Comparison of ENCODE assay signal across 21 mouse cellular contexts in genomic region chr1:152416306-152416904, GRCm38 (mm10). TPM values are rescaled to one million over a fixed set of nuclear protein-coding genes. Genes with fewer than 3 reads are reported as not detected.
DNase-seq lines count a peak whose midpoint lies in the region; ATAC-seq and TF ChIP-seq lines count a peak whose summit lies in the region.
"Had no signal": no experiment of that assay in that cellular context is flagged by ENCODE, and none has a peak within 500 bp of the region (broad histone marks: within the 10 kb centered on the region; RNA-seq: fewer than 3 reads in every experiment).

No protein-coding gene starts in this region.

- no peak for ATAC-seq in intestine, embryonic 14.5 days (replicated peaks; ENCODE audit: low FRiP score, low TSS enrichment, low read depth)
- no peak for ATAC-seq in intestine, embryonic 16.5 days
- ATAC-seq in lung, postnatal 0 days, result peak; percentile 78
- ATAC-seq in monocyte, adult 5-6 weeks (replicated peaks; ENCODE audit: insufficient number of reproducible peaks, low FRiP score, low TSS enrichment, poor library complexity, severe bottlenecking), result no peak
- ATAC-seq: forebrain, postnatal 0 days; midbrain, embryonic 13.5 days had no signal

- H3K9me3 ChIP-seq in intestine, embryonic 14.5 days (ENCODE audit: control insufficient read depth, low read length), result no peaks in the 10 kb centered on the region
- no peaks in the 10 kb centered on the region for H3K9me3 ChIP-seq in intestine, embryonic 16.5 days (ENCODE audit: control insufficient read depth, low read length)
- no peaks in the 10 kb centered on the region for H3K9me3 ChIP-seq in lung, postnatal 0 days (ENCODE audit: low read length)
- H3K9me3 ChIP-seq: hindbrain, embryonic 13.5 days; megakaryocyte, embryonic 14.5 days; midbrain, embryonic 13.5 days had no signal

- no peaks in the 10 kb centered on the region for H3K27me3 ChIP-seq in intestine, embryonic 14.5 days (replicated peaks; ENCODE audit: control insufficient read depth, insufficient read depth, low read length)
- no peaks in the 10 kb centered on the region for H3K27me3 ChIP-seq in intestine, embryonic 16.5 days (replicated peaks; ENCODE audit: control insufficient read depth, insufficient read depth, low read length)
- no peaks in the 10 kb centered on the region for H3K27me3 ChIP-seq in lung, postnatal 0 days (replicated peaks; ENCODE audit: insufficient read depth, low read length)
- H3K27me3 ChIP-seq: hindbrain, embryonic 13.5 days; midbrain, embryonic 13.5 days had no signal

- H3K4me2 ChIP-seq in intestine, embryonic 14.5 days (ENCODE audit: low read length), result no peak overlapping the region
- no peak overlapping the region for H3K4me2 ChIP-seq in intestine, embryonic 16.5 days (ENCODE audit: low read depth, low read length)
- no peak overlapping the region for H3K4me2 ChIP-seq in lung, postnatal 0 days (replicated peaks; ENCODE audit: low read depth, low read length)
- H3K4me2 ChIP-seq: hindbrain, embryonic 13.5 days; midbrain, embryonic 13.5 days had no signal

- no peak for TF ChIP-seq CTCF in lung, postnatal 0 days (IDR thresholded peaks at IDR 0.05)

- 50% methylated on average over 13 of the region's 13 CpGs for WGBS in intestine, embryonic 14.5 days
- WGBS in intestine, embryonic 16.5 days, result 61% methylated on average over 13 of the region's 13 CpGs
- 58% methylated on average over 13 of the region's 13 CpGs for WGBS in lung, postnatal 0 days

- peak; percentile 55 for DNase-seq in intestine, embryonic 14.5 days (ENCODE audit: low spot score)
- DNase-seq in kidney, postnatal 10 days, result peak; percentile 54
- no peak for DNase-seq in kidney, adult 9 months
- peak; percentile 86 for DNase-seq in lung, postnatal 0 days (ENCODE audit: low spot score)
- peak; percentile 28 for DNase-seq in lung, postnatal 14 days
- no peak for DNase-seq in thymus, postnatal 25 days
- DNase-seq: adrenal gland, adult 8-10 months; cerebellum, adult 11-12 months; cerebellum, postnatal 14 days; forebrain, postnatal 0 days; gastrocnemius, postnatal 14 days; heart, postnatal 14 days; layer of hippocampus, postnatal 36 days had no signal

- no peaks in the 10 kb centered on the region for H3K36me3 ChIP-seq in intestine, embryonic 14.5 days (ENCODE audit: control insufficient read depth, insufficient read depth, low read length)
- H3K36me3 ChIP-seq in intestine, embryonic 16.5 days (ENCODE audit: control insufficient read depth, insufficient read depth, low read length), result no peaks in the 10 kb centered on the region
- H3K36me3 ChIP-seq in lung, postnatal 0 days (ENCODE audit: insufficient read depth, low read length), result no peaks in the 10 kb centered on the region
- H3K36me3 ChIP-seq: forebrain, embryonic 10.5 days; hindbrain, embryonic 13.5 days; midbrain, embryonic 13.5 days had no signal

- H3K27ac ChIP-seq in intestine, embryonic 14.5 days (ENCODE audit: low read depth), result no peak overlapping the region; the same call in 1 of the 2 replicates
- no peak overlapping the region for H3K27ac ChIP-seq in intestine, embryonic 16.5 days (ENCODE audit: low read length)
- H3K27ac ChIP-seq in lung, postnatal 0 days (ENCODE audit: low read length), result peak overlapping the region; percentile 57; the same call in 1 of the 2 replicates
- H3K27ac ChIP-seq: forebrain, embryonic 10.5 days; hindbrain, embryonic 13.5 days; layer of hippocampus, adult 2 months; midbrain, embryonic 13.5 days had no signal

- H3K4me1 ChIP-seq in intestine, embryonic 14.5 days (replicated peaks; ENCODE audit: control insufficient read depth, insufficient read depth, low read length), result peaks cover 21% of the 10 kb centered on the region
- H3K4me1 ChIP-seq in intestine, embryonic 16.5 days (ENCODE audit: control insufficient read depth, insufficient read depth, low read length), result 0 out of 2 replicates have a peak, but pooled peaks cover 3% of the 10 kb centered on the region
- H3K4me1 ChIP-seq in lung, postnatal 0 days (ENCODE audit: insufficient read depth, low read depth, low read length), result no peaks in the 10 kb centered on the region
- H3K4me1 ChIP-seq: hindbrain, embryonic 13.5 days; megakaryocyte, embryonic 14.5 days had no signal

- TF ChIP-seq EP300 in lung, postnatal 0 days (IDR thresholded peaks at IDR 0.05), result peak; percentile 24; the same call in 1 of the 2 replicates

- H3K4me3 ChIP-seq in intestine, embryonic 14.5 days (ENCODE audit: low read depth, low read length), result no peak overlapping the region
- H3K4me3 ChIP-seq in intestine, embryonic 16.5 days (ENCODE audit: low read length), result no peak overlapping the region
- no peak overlapping the region for H3K4me3 ChIP-seq in lung, postnatal 0 days (ENCODE audit: low read depth, low read length)
- H3K4me3 ChIP-seq: forebrain, embryonic 10.5 days; hindbrain, embryonic 13.5 days; layer of hippocampus, adult 2 months; megakaryocyte, embryonic 14.5 days; midbrain, embryonic 13.5 days had no signal

- no peak overlapping the region for H3K9ac ChIP-seq in intestine, embryonic 14.5 days (ENCODE audit: low read length)
- no peak overlapping the region for H3K9ac ChIP-seq in intestine, embryonic 16.5 days (ENCODE audit: low read depth, low read length)
- H3K9ac ChIP-seq in lung, postnatal 0 days (replicated peaks; ENCODE audit: low read depth), result no peak overlapping the region
- H3K9ac ChIP-seq: forebrain, postnatal 0 days; hindbrain, embryonic 13.5 days; midbrain, embryonic 13.5 days had no signal

RNA-seq across cellular contexts. Expression of gene Colgalt2, which starts 16.8 kb away (rescaled TPM):
- 1.7 and 2.7 TPM in 2 replicates for polyA plus RNA-seq in intestine, embryonic 14.5 days (2014; fragmentation: Nextera tagmentation; extraction: Ambion mirVana)
- polyA plus RNA-seq in intestine, embryonic 16.5 days (2015; fragmentation: Nextera tagmentation; extraction: Ambion mirVana), result 1.3 and 1.5 TPM in 2 replicates
- polyA plus RNA-seq in lung, postnatal 0 days (2015; fragmentation: Nextera tagmentation; extraction: Ambion mirVana), result 3.3 and 3.6 TPM in 2 replicates
- 0.21 TPM in 1 of 3 replicates, not detected in the others for total RNA-seq in monocyte, adult 5-6 weeks (2017)
- total RNA-seq: MEL had no signal

RNA-seq across cellular contexts. Expression of gene Tsen15, which starts 29.9 kb away (rescaled TPM):
- 87.9 and 94.4 TPM in 2 replicates for polyA plus RNA-seq in intestine, embryonic 14.5 days (2014; fragmentation: Nextera tagmentation; extraction: Ambion mirVana)
- 57.0 and 64.0 TPM in 2 replicates for polyA plus RNA-seq in intestine, embryonic 16.5 days (2015; fragmentation: Nextera tagmentation; extraction: Ambion mirVana)
- 35.9 and 36.6 TPM in 2 replicates for polyA plus RNA-seq in lung, postnatal 0 days (2015; fragmentation: Nextera tagmentation; extraction: Ambion mirVana)
- 6.7 to 18.1 TPM (median 10.7 TPM) in 3 replicates for total RNA-seq in monocyte, adult 5-6 weeks (2017)

Comparison
In these comparisons a context has a peak if more than half of its experiments do, and no peak if none do; other contexts are left out.
1. DNase-seq: peak in intestine, embryonic 14.5 days (single experiment), kidney, postnatal 10 days (single experiment), lung, postnatal 0 days (single experiment) and lung, postnatal 14 days (single experiment); none in kidney, adult 9 months (single experiment) and thymus, postnatal 25 days (single experiment).